Mouse (Mus musculus) C2C12 (cell line): ENCODE data around the gene Ptprn2.

Source experiments
- CEBPB ChIP-seq: IDR thresholded peaks from one replicate; pipeline ENCODE4 v1.6.1; 2011; ENCODE audit warnings: low read depth, mild to moderate bottlenecking, control low read depth, moderate library complexity
- CTCF ChIP-seq: IDR thresholded peaks from one replicate; pipeline ENCODE4 v1.5.1; 2011; ENCODE audit not compliant: control insufficient read depth, insufficient read depth, insufficient read length
- MAX ChIP-seq: IDR thresholded peaks from one replicate; pipeline ENCODE4 v1.6.1; 2011; ENCODE audit warnings: mild to moderate bottlenecking, control low read depth

- TF ChIP-seq CTCF (no peak), MAX (no peak), CEBPB (no peak)
Measured at GRCm38 (mm10) chr12:117236981-117237380, 751.5 kb downstream of the Ptprn2 start.
